Mouse (Mus musculus): ENCODE data around the gene Fasn. TPM values are rescaled to one million over a fixed set of nuclear protein-coding genes. Genes with fewer than 3 reads are reported as not detected.

Fasn gene
- total and polyA plus RNA-seq, 3 experiments: 66.6 to 529 (median 88.2) TPM

DNA sequence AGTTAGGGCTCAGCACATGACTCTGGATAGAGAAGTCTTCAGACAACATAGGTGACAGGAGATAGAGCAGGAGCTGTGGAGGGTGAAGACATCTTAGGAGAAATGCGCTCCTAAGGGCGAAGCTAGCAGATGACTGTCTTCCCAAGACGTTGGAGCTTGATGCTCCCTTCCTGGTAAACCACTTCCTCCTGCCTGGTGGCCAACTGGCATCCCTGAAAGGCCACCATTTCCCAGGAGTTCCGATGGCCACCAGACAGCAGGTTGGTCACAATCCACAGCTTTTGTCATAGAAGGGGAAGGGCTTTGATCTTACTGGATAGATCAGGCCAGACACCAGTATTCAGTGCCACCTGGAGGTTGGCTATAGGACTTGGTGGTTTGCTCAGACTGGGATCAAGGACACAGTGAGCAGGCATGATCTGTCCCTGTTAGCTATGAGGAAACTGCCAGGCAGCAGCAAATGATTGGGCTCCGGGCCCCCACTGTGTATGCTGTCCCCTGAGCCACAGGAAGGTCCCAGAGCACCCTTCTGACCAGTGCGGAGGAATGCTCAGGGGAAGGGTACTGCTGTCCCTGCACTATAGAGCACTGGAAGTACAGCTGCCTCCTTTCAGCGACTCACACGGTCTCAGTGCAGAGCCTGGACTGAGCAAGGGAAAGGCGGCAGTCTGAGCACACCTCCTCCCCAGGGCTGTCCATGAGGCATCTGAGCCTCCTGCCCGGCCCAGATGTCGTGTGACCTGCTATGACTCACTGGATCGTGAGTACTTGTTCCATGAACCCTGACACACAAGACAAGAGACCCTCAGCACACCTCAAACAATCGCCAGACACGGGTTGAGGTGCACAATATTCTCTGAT is 62.3 kb downstream of the Fasn start:
- ATAC-seq (ENCODE audit: extremely low read depth, insufficient number of reproducible peaks, low FRiP score, poor library complexity, severe bottlenecking): no peak
- Histone ChIP-seq H3K36me3 (replicated peaks) (no peaks in the 10 kb centered on the region), H3K4me3 (ENCODE audit: low read depth, low read length) (no peak overlapping the region), H3K27me3 (ENCODE audit: insufficient read depth, low read length) (peaks cover 23% of the 10 kb centered on the region), H3K4me1 (ENCODE audit: insufficient read depth, low read depth, low read length) (no peaks in the 10 kb centered on the region), H3K9me3 (replicated peaks) (peaks cover 38% of the 10 kb centered on the region)
- DNase-seq (ENCODE audit: low spot score): no peak
- TF ChIP-seq CTCF (IDR thresholded peaks at IDR 0.05; ENCODE audit: low read depth, low read length) (no peak), GATA2 (IDR thresholded peaks at IDR 0.05; ENCODE audit: borderline replicate concordance, low read depth, low read length) (no peak), TAL1 (conservative IDR thresholded peaks at IDR 0.05; ENCODE audit: low read depth, low read length) (no peak), POLR2AphosphoS5 (IDR thresholded peaks at IDR 0.05; ENCODE audit: insufficient replicate concordance, low read depth, low read length) (no peak), GATA1 (IDR thresholded peaks at IDR 0.05; ENCODE audit: borderline replicate concordance, low read length) (no peak)

DNA sequence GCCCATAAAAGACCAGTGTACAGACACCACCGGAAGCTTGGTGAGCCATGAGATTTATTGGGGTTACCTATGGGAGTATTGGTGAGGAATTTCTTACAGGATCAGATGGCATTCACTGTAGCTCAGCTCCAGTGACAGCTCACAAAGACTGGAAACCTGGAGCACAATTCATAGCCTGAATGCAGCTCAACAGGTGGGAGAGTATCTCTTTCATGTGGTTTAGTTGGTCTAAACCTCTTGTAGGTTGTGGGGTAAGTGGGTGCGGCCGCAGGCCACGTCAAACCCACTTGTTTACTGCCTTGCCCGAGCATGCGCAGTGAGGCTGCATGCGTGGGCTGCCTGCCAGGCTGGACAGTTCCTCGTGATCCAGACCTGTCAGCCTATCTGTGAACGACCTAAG is 64.1 kb downstream of the Fasn start:
- TF ChIP-seq TAL1 (conservative IDR thresholded peaks at IDR 0.05; ENCODE audit: low read depth, low read length): no peak
- no peak for TF ChIP-seq POLR2AphosphoS5 (IDR thresholded peaks at IDR 0.05; ENCODE audit: insufficient replicate concordance, low read depth, low read length)
- no peak for TF ChIP-seq CTCF (IDR thresholded peaks at IDR 0.05; ENCODE audit: low read depth, low read length)
- TF ChIP-seq GATA2 (IDR thresholded peaks at IDR 0.05; ENCODE audit: borderline replicate concordance, low read depth, low read length): no peak
- no peak for TF ChIP-seq GATA1 (IDR thresholded peaks at IDR 0.05; ENCODE audit: borderline replicate concordance, low read length)
- Histone ChIP-seq H3K4me1 (ENCODE audit: insufficient read depth, low read depth, low read length) (no peaks in the 10 kb centered on the region), H3K4me3 (ENCODE audit: low read depth, low read length) (no peak overlapping the region), H3K9me3 (replicated peaks) (peaks cover 47% of the 10 kb centered on the region), H3K27me3 (ENCODE audit: insufficient read depth, low read length) (peaks cover 14% of the 10 kb centered on the region), H3K36me3 (replicated peaks) (no peaks in the 10 kb centered on the region)
- no peak for ATAC-seq (ENCODE audit: extremely low read depth, insufficient number of reproducible peaks, low FRiP score, poor library complexity, severe bottlenecking)
- no peak for DNase-seq (ENCODE audit: low spot score)

Other genes with a start within 250 kb of the Fasn start
Only the 20 nearest of the 25 such genes appear.
- 29.0 and 43.1 TPM in 2 replicates for gene Pcyt2, start 206.6 kb downstream of the Fasn start, total RNA-seq (2014; fragmentation: Nextera tagmentation)
- 102 and 119 TPM in 2 replicates for gene Pcyt2, start 206.6 kb downstream of the Fasn start, total RNA-seq (2017)
- 129 and 146 TPM in 2 replicates for gene Pcyt2, start 206.6 kb downstream of the Fasn start, polyA plus RNA-seq (2012)
- gene Sirt7, start 199.3 kb downstream of the Fasn start, total RNA-seq (2014; fragmentation: Nextera tagmentation): 28.9 and 35.3 TPM in 2 replicates
- 74.5 and 96.2 TPM in 2 replicates for gene Sirt7, start 199.3 kb downstream of the Fasn start, total RNA-seq (2017)
- 169 and 256 TPM in 2 replicates for gene Sirt7, start 199.3 kb downstream of the Fasn start, polyA plus RNA-seq (2012)
- gene Mafg, start 190.9 kb downstream of the Fasn start, total RNA-seq (2014; fragmentation: Nextera tagmentation): 16.3 and 17.5 TPM in 2 replicates
- gene Mafg, start 190.9 kb downstream of the Fasn start, total RNA-seq (2017): 18.9 and 21.9 TPM in 2 replicates
- 29.2 and 38.9 TPM in 2 replicates for gene Mafg, start 190.9 kb downstream of the Fasn start, polyA plus RNA-seq (2012)
- 14.7 and 14.8 TPM in 2 replicates for gene Pycr1, start 180.8 kb downstream of the Fasn start, total RNA-seq (2014; fragmentation: Nextera tagmentation)
- gene Pycr1, start 180.8 kb downstream of the Fasn start, total RNA-seq (2017): 1.0 and 1.5 TPM in 2 replicates
- gene Pycr1, start 180.8 kb downstream of the Fasn start, polyA plus RNA-seq (2012): 1.9 and 2.4 TPM in 2 replicates
- not detected in 2 replicates for gene Myadml2, start 176.4 kb downstream of the Fasn start, total RNA-seq (2014; fragmentation: Nextera tagmentation)
- not detected in 2 replicates for gene Myadml2, start 176.4 kb downstream of the Fasn start, total RNA-seq (2017)
- gene Myadml2, start 176.4 kb downstream of the Fasn start, polyA plus RNA-seq (2012): not detected in 2 replicates
- gene Notum, start 163.4 kb downstream of the Fasn start, total RNA-seq (2014; fragmentation: Nextera tagmentation): not detected in 2 replicates
- 0.16 TPM in 1 of 2 replicates, not detected in the other for gene Notum, start 163.4 kb downstream of the Fasn start, total RNA-seq (2017)
- gene Notum, start 163.4 kb downstream of the Fasn start, polyA plus RNA-seq (2012): not detected in 2 replicates
- gene Aspscr1, start 151.6 kb downstream of the Fasn start, total RNA-seq (2014; fragmentation: Nextera tagmentation): 57.0 and 79.7 TPM in 2 replicates
- gene Aspscr1, start 151.6 kb downstream of the Fasn start, total RNA-seq (2017): 39.2 and 43.2 TPM in 2 replicates
- gene Aspscr1, start 151.6 kb downstream of the Fasn start, polyA plus RNA-seq (2012): 248 and 301 TPM in 2 replicates
- gene Cenpx, start 110.8 kb downstream of the Fasn start, total RNA-seq (2014; fragmentation: Nextera tagmentation): 250 and 284 TPM in 2 replicates
- gene Cenpx, start 110.8 kb downstream of the Fasn start, total RNA-seq (2017): 67.2 and 81.2 TPM in 2 replicates
- gene Cenpx, start 110.8 kb downstream of the Fasn start, polyA plus RNA-seq (2012): 60.9 and 158 TPM in 2 replicates
- 6.4 and 12.1 TPM in 2 replicates for gene Lrrc45, start 110.6 kb downstream of the Fasn start, total RNA-seq (2014; fragmentation: Nextera tagmentation)
- gene Lrrc45, start 110.6 kb downstream of the Fasn start, total RNA-seq (2017): 20.0 and 22.2 TPM in 2 replicates
- 23.3 and 25.4 TPM in 2 replicates for gene Lrrc45, start 110.6 kb downstream of the Fasn start, polyA plus RNA-seq (2012)
- 2.1 TPM in 1 of 2 replicates, not detected in the other for gene Rac3, start 103.1 kb downstream of the Fasn start, total RNA-seq (2014; fragmentation: Nextera tagmentation)
- gene Rac3, start 103.1 kb downstream of the Fasn start, total RNA-seq (2017): 0.66 and 0.81 TPM in 2 replicates
- 1.3 and 2.6 TPM in 2 replicates for gene Rac3, start 103.1 kb downstream of the Fasn start, polyA plus RNA-seq (2012)
- gene Dcxr, start 97.3 kb downstream of the Fasn start, total RNA-seq (2014; fragmentation: Nextera tagmentation): 16.6 and 37.5 TPM in 2 replicates
- 13.1 and 18.4 TPM in 2 replicates for gene Dcxr, start 97.3 kb downstream of the Fasn start, total RNA-seq (2017)
- gene Dcxr, start 97.3 kb downstream of the Fasn start, polyA plus RNA-seq (2012): 21.0 and 24.2 TPM in 2 replicates
- gene Cbr2, start 92.4 kb downstream of the Fasn start, total RNA-seq (2014; fragmentation: Nextera tagmentation): not detected in 2 replicates
- not detected in 2 replicates for gene Cbr2, start 92.4 kb downstream of the Fasn start, total RNA-seq (2017)
- gene Cbr2, start 92.4 kb downstream of the Fasn start, polyA plus RNA-seq (2012): not detected in 2 replicates
- gene Hmga1b, start 61.8 kb downstream of the Fasn start, total RNA-seq (2014; fragmentation: Nextera tagmentation): 568 and 661 TPM in 2 replicates
- gene Hmga1b, start 61.8 kb downstream of the Fasn start, total RNA-seq (2017): 112 and 114 TPM in 2 replicates
- 2,501 and 3,141 TPM in 2 replicates for gene Hmga1b, start 61.8 kb downstream of the Fasn start, polyA plus RNA-seq (2012)
- gene Rfng, start 40.3 kb downstream of the Fasn start, total RNA-seq (2014; fragmentation: Nextera tagmentation): 18.4 and 24.2 TPM in 2 replicates
- gene Rfng, start 40.3 kb downstream of the Fasn start, total RNA-seq (2017): 3.5 and 4.1 TPM in 2 replicates
- gene Rfng, start 40.3 kb downstream of the Fasn start, polyA plus RNA-seq (2012): 55.0 and 67.6 TPM in 2 replicates
- gene Gps1, start 40.3 kb downstream of the Fasn start, total RNA-seq (2014; fragmentation: Nextera tagmentation): 109 and 111 TPM in 2 replicates
- 110 and 144 TPM in 2 replicates for gene Gps1, start 40.3 kb downstream of the Fasn start, total RNA-seq (2017)
- 65.9 and 66.5 TPM in 2 replicates for gene Gps1, start 40.3 kb downstream of the Fasn start, polyA plus RNA-seq (2012)
- gene Dus1l, start 28.1 kb downstream of the Fasn start, total RNA-seq (2014; fragmentation: Nextera tagmentation): 63.3 and 67.4 TPM in 2 replicates
- 49.2 and 54.7 TPM in 2 replicates for gene Dus1l, start 28.1 kb downstream of the Fasn start, total RNA-seq (2017)
- gene Dus1l, start 28.1 kb downstream of the Fasn start, polyA plus RNA-seq (2012): 142 and 166 TPM in 2 replicates
- gene Ccdc57, start 108.3 kb upstream of the Fasn start, total RNA-seq (2014; fragmentation: Nextera tagmentation): 4.2 and 7.0 TPM in 2 replicates
- gene Ccdc57, start 108.3 kb upstream of the Fasn start, total RNA-seq (2017): 2.5 and 2.6 TPM in 2 replicates
- gene Ccdc57, start 108.3 kb upstream of the Fasn start, polyA plus RNA-seq (2012): 2.6 and 2.8 TPM in 2 replicates
- 4.3 TPM in 1 of 2 replicates, not detected in the other for gene Slc16a3, start 123.9 kb upstream of the Fasn start, total RNA-seq (2014; fragmentation: Nextera tagmentation)
- 10.0 and 15.5 TPM in 2 replicates for gene Slc16a3, start 123.9 kb upstream of the Fasn start, total RNA-seq (2017)
- 13.1 and 17.4 TPM in 2 replicates for gene Slc16a3, start 123.9 kb upstream of the Fasn start, polyA plus RNA-seq (2012)
- 116 and 146 TPM in 2 replicates for gene Csnk1d, start 166.8 kb upstream of the Fasn start, total RNA-seq (2014; fragmentation: Nextera tagmentation)
- gene Csnk1d, start 166.8 kb upstream of the Fasn start, total RNA-seq (2017): 61.2 and 73.6 TPM in 2 replicates
- gene Csnk1d, start 166.8 kb upstream of the Fasn start, polyA plus RNA-seq (2012): 195 and 227 TPM in 2 replicates
- gene Cd7, start 214.9 kb upstream of the Fasn start, total RNA-seq (2014; fragmentation: Nextera tagmentation): not detected in 2 replicates
- not detected in 2 replicates for gene Cd7, start 214.9 kb upstream of the Fasn start, total RNA-seq (2017)
- gene Cd7, start 214.9 kb upstream of the Fasn start, polyA plus RNA-seq (2012): not detected in 2 replicates

Measured in G1E (cell line).